Mouse (Mus musculus) thymus, adult 18-20 months (tissue): ENCODE data around the gene Mrpl52.

Experiments used
- DNase-seq, 2 experiments: peaks; one replicate each; pipeline ENCODE4 v3.0.0; 2022; ENCODE audit warnings: mixed read lengths in 2 of 2

Mrpl52 gene

GRCm38 (mm10) chr14:54475941-54476844 is 49.5 kb downstream of the Mrpl52 start, which contains the start of gene Rem2:
Rem2 (plus strand) TSS chr14:54476100.
- DNase-seq: no peak

- no peak for DNase-seq
Measured at GRCm38 (mm10) chr14:54477172-54477909, 50.6 kb downstream of the Mrpl52 start.
